Mouse (Mus musculus): Measurements from ENCODE around the gene Unc13a. TPM values are rescaled to one million over a fixed set of nuclear protein-coding genes. Genes with fewer than 3 reads are reported as not detected.
A peak's percentile ranks its signal among the peaks of the same experiment; 100 is the strongest.

Gene Unc13a
- total RNA-seq, 2 experiments from 2014 or later, result 3.8 to 7.1 TPM

- DNase-seq, result no peak
These were observed 51.8 kb downstream of the Unc13a start for GRCm38 (mm10) chr8:71619786-71620185.

- no peak for DNase-seq
These were observed 58.1 kb downstream of the Unc13a start for GRCm38 (mm10) chr8:71613418-71613817.

DNA sequence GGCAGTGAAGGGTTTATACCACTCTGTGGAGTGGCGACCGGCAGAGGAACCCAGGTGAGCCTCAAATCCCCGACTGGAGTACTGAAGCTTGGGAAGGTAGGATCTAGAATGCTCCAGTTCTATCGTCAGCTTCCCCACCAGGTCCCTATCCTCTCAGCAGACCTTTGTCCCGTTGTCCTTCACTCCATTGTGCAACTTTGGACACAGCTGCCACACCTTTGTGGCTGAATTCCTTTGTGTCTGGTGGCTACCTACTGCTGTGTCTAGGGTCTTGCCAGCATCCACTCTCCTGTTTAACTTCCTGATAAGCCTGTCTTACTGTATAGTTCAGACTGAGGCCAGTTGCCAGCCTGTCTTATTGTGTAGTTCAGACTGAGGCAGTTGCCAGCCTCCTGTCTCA is 59.4 kb downstream of the Unc13a start:
- no peak for DNase-seq

GRCm38 (mm10) chr8:71610822-71611651 is 60.5 kb downstream of the Unc13a start, which contains the start of gene Colgalt1:
Colgalt1 (plus strand) TSS chr8:71610998.
- peak; percentile 95 for DNase-seq

- DNase-seq, result no peak
These were observed 67.5 kb downstream of the Unc13a start for GRCm38 (mm10) chr8:71604021-71604420.

DNA sequence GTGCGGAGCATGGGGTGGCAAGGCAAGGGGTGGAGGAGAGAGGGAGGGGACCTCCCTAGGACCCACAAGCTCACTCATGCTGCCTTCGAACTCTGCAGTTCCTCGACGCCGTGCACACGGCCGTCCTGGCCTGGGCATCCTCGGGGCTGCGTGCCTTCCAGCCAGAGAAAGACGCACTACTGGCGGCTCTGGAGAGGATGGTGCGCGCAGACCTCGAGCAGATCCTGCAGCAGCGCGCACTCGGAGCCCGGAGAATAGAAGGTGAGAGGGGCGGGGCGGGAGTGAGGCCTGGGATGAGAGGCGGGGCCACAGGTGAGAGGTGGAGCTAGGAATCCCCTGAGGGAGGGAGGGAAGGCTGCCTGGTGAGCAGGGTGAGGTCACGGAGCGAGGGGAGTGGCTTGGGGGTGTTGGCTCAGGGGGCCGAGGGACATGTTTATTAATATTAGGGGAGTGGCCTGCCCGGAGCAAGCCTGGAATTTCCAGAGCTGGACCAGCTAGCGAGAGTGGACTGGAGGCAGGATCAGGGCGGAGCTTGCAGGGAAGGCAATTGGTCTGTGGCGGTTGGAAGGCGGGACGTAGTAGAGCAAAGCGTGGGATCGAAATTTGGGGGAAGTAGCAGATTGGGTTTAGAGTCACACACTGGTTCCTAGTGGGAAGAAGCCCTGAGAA is 68.8 kb downstream of the Unc13a start:
- peak; percentile 77 for DNase-seq

GRCm38 (mm10) chr8:71601939-71602665 is 69.5 kb downstream of the Unc13a start:
- no peak for DNase-seq

DNA sequence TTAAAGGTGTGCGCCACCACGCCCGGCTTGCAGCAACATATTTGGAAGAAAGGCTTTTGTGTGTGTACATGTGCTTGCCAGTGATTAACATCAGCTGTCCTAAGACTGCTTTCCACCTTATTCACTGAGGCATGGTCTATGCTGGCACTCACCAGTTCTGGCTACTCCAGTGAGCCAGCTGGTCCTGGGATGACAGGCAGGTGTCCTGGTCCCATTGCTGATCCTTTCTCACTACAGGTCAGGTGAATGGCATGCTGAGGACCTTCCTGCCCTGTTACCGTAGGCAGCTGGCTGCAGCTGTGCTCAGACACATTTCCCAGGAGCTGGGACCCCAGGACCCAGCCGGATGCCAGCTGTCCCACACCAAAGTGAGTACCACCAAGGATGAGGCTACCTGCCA is 72.7 kb downstream of the Unc13a start:
- no peak for DNase-seq

- no peak for DNase-seq
These were observed 73.2 kb downstream of the Unc13a start for GRCm38 (mm10) chr8:71598375-71598774.

GRCm38 (mm10) chr8:71597451-71597850 is 74.1 kb downstream of the Unc13a start, which contains the start of gene Fam129c:
Fam129c (plus strand) TSS chr8:71597648.
- DNase-seq, result no peak

DNA sequence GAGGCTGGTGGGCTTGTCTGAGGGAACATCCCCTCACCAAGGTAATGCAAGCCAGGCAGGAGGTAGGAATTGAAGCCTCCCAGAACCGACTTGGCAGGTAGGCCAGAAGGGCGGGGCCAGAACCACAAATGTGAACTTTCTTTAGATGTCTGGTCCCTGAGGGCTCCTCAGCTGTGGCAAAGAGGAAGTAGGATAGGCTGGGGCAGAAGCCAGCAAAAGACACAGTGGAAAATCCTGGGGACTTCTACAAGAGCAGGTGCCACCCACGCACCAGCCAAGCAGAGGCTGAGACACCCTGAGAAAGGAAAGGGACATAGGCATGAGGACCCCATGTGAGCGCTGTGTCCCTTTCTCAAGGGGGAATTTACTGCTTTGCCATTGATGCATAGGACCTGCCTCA is 74.8 kb downstream of the Unc13a start:
- no peak for DNase-seq

DNA sequence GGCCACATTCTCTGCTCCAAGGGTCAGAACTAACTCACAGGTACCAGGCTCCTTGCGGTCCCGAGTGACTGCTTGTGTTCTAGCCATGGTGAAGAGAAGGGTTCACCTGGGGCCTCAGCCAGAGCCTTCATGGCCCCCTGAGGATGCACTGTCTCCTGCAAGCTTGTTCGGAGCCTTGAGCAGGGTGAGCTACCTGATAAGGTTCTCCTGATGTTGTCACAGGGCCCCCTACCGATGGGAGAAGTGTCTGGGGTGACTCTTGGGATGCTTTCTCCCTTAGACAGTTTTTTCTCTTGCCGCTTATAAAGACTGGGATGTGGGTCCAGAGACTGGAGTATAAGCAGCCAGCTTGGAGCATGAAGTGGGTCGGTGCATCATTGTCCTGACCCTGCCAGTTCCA is 75.2 kb downstream of the Unc13a start:
- DNase-seq, result no peak

DNA sequence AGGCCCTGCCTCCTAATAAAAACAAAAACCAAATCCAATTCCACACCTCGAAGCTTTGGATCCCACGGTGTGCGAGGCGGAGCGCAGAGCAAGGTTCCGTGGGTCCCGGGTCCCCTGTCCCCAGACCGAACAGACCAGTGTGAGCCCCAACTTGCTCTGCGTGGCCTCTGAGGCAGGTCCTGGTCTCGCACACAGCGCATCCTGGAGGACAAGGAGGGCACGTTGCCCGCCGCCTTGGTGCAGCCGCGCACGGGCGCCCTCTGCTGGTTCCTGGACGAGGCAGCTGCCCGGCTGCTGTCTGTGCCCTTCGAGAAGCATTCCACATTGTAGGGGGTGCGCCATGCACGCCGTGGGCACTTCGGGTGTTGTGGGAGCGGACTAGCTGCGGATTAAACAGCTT is 75.7 kb downstream of the Unc13a start:
- DNase-seq, result peak; percentile 95

DNA sequence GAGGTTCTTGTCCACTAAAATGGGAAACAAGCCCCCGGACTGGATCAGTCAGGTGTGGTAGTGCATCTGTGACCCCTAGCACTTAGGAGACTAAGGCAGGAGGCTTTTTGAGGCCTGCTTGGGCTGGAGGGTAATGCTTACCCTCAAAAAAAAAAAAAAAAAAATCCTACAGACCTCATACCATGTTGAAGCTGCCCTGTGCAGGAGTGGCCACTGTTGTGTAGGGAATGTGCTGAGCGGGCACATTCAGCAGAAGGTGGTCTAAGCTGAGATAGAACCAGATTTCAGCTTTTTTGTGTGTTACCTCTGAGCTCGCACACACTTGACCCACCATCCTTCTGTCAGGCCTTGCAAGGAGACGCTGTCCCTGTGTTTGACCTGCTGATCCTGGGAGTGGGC is 77.2 kb downstream of the Unc13a start:
- no peak for DNase-seq

DNA sequence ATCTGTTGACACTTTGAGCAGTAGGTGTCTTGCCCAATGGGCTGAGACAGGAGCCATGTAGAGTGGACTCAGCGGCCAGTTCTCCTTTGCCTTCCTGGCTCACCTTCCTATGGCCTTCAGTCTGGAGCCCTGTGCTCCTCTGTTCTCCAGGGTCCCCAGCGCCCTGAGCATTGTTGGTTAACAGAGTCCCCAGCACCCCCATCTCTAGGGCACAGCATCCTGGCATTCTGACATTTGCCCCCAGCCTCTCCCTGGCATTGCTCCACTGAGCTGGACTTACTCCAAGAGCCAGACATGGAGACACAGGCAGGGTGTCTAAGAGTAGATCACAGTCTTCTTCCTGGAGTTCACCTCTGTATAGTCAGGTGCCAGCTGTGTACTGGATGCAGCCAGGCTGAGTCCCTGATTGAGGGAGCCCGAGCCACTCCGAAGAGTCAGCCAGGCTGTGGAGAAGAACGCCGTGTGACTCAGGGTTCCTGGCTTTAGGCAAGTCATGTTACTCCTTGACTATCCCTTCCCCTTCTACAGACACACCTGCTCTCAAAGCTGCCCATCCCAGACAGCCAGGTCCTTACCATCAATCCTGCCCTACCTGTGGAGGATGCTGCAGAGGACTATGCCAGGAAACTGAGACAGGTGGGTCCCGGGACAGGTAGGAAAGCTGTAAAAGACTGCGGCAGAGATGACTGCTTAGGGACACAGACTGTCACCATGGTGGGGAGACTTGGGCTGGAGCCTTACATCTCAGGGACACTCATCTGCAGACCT is 77.8 kb downstream of the Unc13a start:
- DNase-seq, result peak; percentile 55

DNA sequence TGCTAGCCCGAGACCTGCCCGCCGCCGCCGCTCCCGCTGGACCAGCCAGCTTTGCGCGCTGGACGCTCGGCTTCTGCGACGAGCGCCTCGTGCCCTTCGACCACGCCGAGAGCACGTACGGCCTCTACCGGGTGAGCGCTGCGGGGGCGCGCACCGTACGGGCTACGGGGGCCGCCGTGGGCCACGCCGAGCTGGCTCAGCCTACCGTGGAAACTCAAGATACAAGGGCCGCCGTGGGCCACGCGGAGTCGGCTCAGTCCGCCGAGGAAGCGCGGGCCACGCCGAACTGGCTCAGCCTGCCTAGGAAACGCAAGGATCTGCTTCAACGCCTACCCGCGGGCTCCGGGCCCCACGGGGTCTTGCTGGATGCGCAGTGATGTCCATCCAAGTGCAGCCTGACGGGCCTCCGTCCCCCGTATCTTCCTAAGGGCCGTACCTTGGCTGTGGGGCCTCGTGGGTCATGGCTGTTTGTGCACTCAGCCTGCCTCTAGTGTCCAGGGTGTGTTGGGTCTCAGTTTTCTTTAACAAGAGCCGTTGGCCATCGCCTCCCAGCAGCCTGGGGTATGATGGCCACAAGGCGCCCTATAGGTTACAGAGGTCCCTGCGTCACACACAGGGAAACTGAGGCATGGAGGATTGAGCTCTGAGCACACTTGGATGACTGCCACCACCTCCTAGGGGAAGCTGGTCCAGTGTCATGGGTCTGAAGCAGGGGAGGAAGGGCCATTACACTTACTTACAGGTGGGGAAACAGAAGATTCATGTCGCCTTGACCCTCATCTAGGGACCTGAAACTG is 79.0 kb downstream of the Unc13a start:
- peak; percentile 85 for DNase-seq

DNA sequence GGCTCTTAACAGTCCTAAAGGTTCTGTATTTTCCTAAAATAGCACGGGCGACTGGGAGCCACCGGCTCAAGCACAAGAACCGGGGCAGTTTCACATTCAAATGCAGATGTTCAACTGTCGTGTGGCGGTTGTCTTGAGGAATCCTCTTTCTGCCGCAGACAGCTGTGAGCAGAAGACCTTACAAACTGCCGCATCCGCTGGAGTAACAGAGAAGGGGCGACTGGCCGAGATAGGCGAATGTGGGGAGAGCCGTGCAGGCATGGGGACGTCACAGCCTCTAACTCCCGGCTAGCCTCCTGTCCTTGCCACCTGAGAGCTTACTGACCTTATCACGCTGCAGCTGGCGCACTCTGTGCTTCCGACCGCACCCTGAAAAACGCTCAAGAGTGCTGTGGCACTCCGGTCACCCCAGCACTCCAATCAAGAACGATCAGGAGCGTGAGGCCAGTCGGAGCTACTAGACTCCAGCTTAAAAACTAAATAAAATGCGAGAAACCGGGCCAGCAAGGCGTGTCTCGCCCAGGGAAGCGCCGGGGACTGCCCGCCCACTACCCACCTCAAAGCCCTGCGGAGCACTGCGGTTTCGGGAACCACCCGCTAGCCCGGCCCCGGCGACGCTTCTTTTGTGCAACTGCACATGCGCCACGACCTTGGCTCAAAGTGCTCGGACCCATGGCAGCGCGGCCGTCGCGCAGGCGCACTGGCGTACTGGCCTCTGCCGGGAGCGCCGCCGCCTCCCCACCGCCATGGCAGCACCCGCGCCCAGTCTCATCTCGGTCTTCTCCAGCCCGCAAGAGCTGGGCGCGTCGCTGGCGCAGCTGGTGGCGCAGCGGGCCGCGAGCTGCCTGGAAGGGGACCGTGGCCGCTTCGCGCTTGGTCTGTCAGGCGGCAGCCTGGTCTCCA is 79.8 kb downstream of the Unc13a start, which contains the start of gene Pgls:
Pgls (plus strand) TSS at position 706 of the 903 bp plus-strand sequence.
- DNase-seq, result peak; percentile 98

DNA sequence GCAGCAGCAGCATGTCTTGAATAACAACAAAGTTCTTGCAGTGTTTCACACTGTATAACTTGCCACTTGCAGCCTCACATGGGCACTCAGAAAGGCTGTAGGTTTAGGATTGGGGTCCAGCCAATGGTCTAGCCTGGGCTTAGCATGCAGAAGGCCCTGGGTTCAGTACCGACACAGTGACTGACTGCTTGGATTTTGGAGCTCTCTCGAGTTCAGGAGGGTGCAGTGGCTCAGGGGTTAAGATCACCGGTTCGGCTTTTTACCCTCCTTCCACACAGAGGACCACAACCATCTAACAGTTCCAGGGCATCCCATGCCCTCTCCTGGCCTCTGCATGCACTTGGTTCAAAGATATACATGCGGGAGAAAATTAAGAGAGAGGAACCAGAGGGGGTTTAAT is 80.5 kb downstream of the Unc13a start:
- DNase-seq, result no peak

DNA sequence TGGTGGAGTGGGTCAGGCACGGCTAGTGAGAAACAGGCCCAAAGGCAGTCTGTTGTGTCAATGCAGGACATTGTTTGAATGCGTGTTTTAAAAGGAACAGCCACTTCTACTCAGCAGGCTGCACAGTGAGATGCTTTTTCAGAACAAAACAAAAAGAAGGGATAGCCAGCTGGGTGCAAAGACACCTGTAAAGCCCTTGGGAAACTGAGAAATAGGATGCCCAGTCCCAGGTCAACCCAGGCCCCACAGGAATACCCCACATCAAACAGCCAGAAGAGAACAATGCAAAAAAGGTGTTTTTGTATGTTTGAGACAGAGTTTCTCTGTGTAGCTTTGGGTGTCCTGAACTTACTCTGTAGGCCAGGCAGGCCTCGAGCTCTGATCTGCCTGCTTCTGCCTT is 82.8 kb downstream of the Unc13a start:
- no peak for DNase-seq

GRCm38 (mm10) chr8:71586891-71587290 is 84.7 kb downstream of the Unc13a start:
- peak; percentile 68 for DNase-seq

Measured in adrenal gland, postnatal 10 days (tissue).